Mouse (Mus musculus) limb, embryonic 14.5 days (tissue): ENCODE results near the gene Msantd3. TPM values are rescaled to one million over a fixed set of nuclear protein-coding genes. Genes with fewer than 3 reads are reported as not detected.
A peak's percentile ranks its signal among the peaks of the same experiment; 100 is the strongest.

ENCODE experiments used
- ATAC-seq: fragments of 200-750 bp; cut with Nextera tagmentation; 2 replicates; pipeline ENCODE4 v1.8.0; 2017; ENCODE audit warnings: low read depth, moderate number of reproducible peaks, moderate TSS enrichment; ENCODE audit not compliant: low FRiP score
- DNase-seq: peaks from one replicate; pipeline ENCODE4 v3.0.0-alpha.2; 2015; ENCODE audit warnings: low spot score
- H3K27ac ChIP-seq: fragments of 300-500 bp; sonication (generic); replicated peaks from 2 replicates; pipeline ENCODE4 v1.5.1; 2014; ENCODE audit warnings: low read depth, mild to moderate bottlenecking, low read length, moderate library complexity, mixed read lengths
- H3K27me3 ChIP-seq: fragments of 300-500 bp; sonication (generic); 2 replicates; pipeline ENCODE4 v1.6.1; 2014; ENCODE audit warnings: low read length, mixed read lengths; ENCODE audit not compliant: control insufficient read depth, insufficient read depth
- H3K36me3 ChIP-seq: fragments of 300-500 bp; sonication (generic); 2 replicates; pipeline ENCODE4 v1.6.1; 2014; ENCODE audit warnings: mild to moderate bottlenecking, low read length, moderate library complexity, mixed read lengths; ENCODE audit not compliant: control insufficient read depth, insufficient read depth
- H3K4me1 ChIP-seq: fragments of 300-500 bp; sonication (generic); 2 replicates; pipeline ENCODE4 v1.6.1; 2014; ENCODE audit warnings: antibody characterized with exemption, low read length, mixed read lengths; ENCODE audit not compliant: control insufficient read depth, insufficient read depth
- H3K4me2 ChIP-seq: fragments of 300-500 bp; sonication (generic); replicated peaks from 2 replicates; pipeline ENCODE4 v1.6.1; 2014; ENCODE audit warnings: low read depth, mild to moderate bottlenecking, low read length, moderate library complexity; ENCODE audit not compliant: severe bottlenecking
- H3K4me3 ChIP-seq: fragments of 300-500 bp; sonication (generic); replicated peaks from 2 replicates; pipeline ENCODE4 v1.5.1; 2014; ENCODE audit warnings: low read length
- H3K9ac ChIP-seq: fragments of 300-500 bp; sonication (generic); 2 replicates; pipeline ENCODE4 v1.6.1; 2014; ENCODE audit warnings: mild to moderate bottlenecking, low read depth, low read length, moderate library complexity; ENCODE audit not compliant: severe bottlenecking
- H3K9me3 ChIP-seq: fragments of 300-500 bp; sonication (generic); 2 replicates; pipeline ENCODE4 v1.6.1; 2016; ENCODE audit warnings: low read length; ENCODE audit not compliant: control insufficient read depth
- POLR2A ChIP-seq: fragments of 200-500 bp; IDR thresholded peaks from 2 replicates; pipeline ENCODE4 v1.8.0; 2012; ENCODE audit warnings: inconsistent platforms, mild to moderate bottlenecking, moderate library complexity, borderline replicate concordance; ENCODE audit not compliant: insufficient read depth, insufficient read length; ENCODE audit errors: extremely low read depth
- WGBS: fragments of 180-500 bp; shearing (Covaris S2); extraction: QIAGEN DNeasy Blood & Tissue Kit; methylation state at CpG from one replicate; pipeline ENCODE4 v1.1.7; 2014; 5-methylcytosine and 5-hydroxymethylcytosine counted together
- polyA plus RNA-seq, 2 experiments: library from polyadenylated mRNA; depleted of rRNA in 1 of 2; stranded (reverse) in 1 of 2; unstranded in 1 of 2; fragments of >200 nt; fragmentation: Nextera tagmentation in 1 of 2; extraction: Ambion mirVana in 1 of 2; gene quantifications; 2 replicates each; pipeline versions ENCODE4 v1.2.1 to v1.2.3; 2012 to 2014

Msantd3 gene
- polyA plus RNA-seq, 2 experiments = 25.4 to 35.6 TPM

DNA sequence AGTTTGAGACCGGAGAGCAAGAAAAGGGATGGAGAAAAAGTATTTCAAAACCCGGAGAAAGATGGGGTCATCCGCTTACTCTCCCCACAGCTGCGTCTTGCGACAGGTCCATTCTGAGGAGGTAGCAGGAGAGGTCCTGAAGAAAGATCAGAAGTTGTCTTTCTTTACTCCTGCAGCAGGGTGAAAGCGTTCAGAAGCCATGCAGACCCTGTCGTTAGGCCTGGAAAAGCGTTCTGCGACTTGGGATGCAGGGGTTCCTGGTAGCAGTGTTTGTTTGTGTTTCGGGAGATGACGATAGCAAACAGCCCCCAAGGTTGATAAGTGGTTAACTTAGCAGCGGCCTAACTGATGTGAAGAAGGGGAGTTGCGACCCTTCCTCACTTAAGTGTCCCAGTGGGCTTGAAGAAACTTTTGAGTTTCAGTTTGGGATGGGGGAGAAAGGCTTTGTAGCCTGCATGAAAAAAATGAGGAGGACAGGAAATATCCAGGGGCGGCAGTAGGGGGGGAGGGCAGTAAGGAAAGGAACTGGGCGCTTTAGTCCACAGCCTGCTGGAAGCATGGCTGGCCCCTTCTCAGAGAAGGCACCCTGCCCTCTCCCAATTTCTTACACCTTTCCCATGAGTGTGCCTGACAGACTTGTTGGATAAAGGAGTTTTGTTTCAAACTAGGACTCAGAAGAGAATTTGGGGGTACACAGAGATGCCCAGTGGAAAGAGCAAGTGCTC is 2.0 kb downstream of the Msantd3 start:
- 9% methylated on average over 15 of the region's 15 CpGs for WGBS
- no peak for DNase-seq

GRCm38 (mm10) chr4:48542351-48542750 is 2.6 kb downstream of the Msantd3 start:
- TF ChIP-seq POLR2A = no peak
- H3K9ac ChIP-seq = no peak overlapping the region
- no peaks in the 10 kb centered on the region for H3K9me3 ChIP-seq
- 44% methylated on average over 5 of the region's 5 CpGs for WGBS
- no peaks in the 10 kb centered on the region for H3K27me3 ChIP-seq
- no peak for ATAC-seq
- no peak for DNase-seq
- no peak overlapping the region for H3K4me2 ChIP-seq
- peaks cover 9% of the 10 kb centered on the region for H3K4me1 ChIP-seq
- H3K27ac ChIP-seq = no peak overlapping the region
- no peak overlapping the region for H3K4me3 ChIP-seq
- no peaks in the 10 kb centered on the region for H3K36me3 ChIP-seq

More for the DNA sequence above, 2.0 kb downstream of the Msantd3 start:
- Histone ChIP-seq H3K4me2 (peak overlapping the region; percentile 79), H3K27me3 (no peaks in the 10 kb centered on the region), H3K4me3 (peak overlapping the region; percentile 74), H3K27ac (0 out of 2 replicates have a peak overlapping the region, but pooled peaks have one; percentile 43), H3K36me3 (no peaks in the 10 kb centered on the region), H3K9me3 (no peaks in the 10 kb centered on the region), H3K9ac (peak overlapping the region; percentile 97), H3K4me1 (peaks cover 9% of the 10 kb centered on the region)
- ATAC-seq = no peak
- TF ChIP-seq POLR2A = no peak

- no peaks in the 10 kb centered on the region for H3K27me3 ChIP-seq
- no peak for DNase-seq
Observed at GRCm38 (mm10) chr4:48543071-48543865, 3.5 kb downstream of the Msantd3 start.

DNA sequence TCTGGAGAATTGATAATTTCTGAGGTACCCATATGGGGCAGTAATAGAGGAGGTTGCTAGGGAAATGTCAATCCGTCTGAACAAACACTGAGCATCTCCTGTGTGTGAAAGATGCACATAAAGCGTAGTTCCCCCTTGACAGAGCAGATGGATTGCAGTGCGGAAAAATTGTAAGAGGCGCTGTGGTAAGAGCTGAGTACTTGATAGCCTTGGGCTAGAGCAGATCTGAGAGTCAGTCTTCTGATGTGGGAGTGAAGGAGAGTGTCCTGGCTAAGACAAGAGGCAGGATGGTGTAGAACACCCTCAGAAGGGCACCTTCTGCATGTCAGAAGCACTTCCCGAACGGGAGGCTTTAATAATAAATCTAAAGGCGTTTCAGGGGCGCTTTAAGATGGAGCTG is 4.4 kb downstream of the Msantd3 start:
- 69% methylated on average over 8 of the region's 8 CpGs for WGBS

More at GRCm38 (mm10) chr4:48543071-48543865, 3.5 kb downstream of the Msantd3 start:
- ATAC-seq = no peak
- Histone ChIP-seq H3K9ac (no peak overlapping the region), H3K4me1 (peaks cover 17% of the 10 kb centered on the region), H3K4me2 (no peak overlapping the region), H3K36me3 (no peaks in the 10 kb centered on the region), H3K27ac (no peak overlapping the region), H3K4me3 (no peak overlapping the region), H3K9me3 (no peaks in the 10 kb centered on the region)
- WGBS = 70% methylated on average over 6 of the region's 6 CpGs
- no peak for TF ChIP-seq POLR2A

DNA sequence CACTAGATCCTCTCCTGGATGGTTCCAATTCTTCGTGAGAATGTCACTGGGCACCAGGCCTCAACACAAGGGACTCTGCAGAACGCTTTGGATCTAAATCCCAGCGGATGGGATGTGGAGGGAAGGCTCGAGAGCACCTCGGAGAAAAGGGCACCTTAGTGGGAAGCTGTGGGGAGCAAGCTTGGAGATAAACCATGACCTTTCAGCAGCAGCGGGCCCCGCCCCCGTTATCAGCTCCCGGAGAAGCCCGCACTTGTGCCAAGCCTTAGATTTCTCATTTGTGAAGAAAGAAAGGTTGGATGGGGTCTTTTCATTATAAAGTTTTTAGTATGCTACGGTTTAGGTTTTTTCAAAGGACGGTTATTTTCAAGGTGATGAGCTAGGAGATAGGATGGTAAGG is 6.2 kb downstream of the Msantd3 start:
- 68% methylated on average over 12 of the region's 12 CpGs for WGBS
- no peak for TF ChIP-seq POLR2A
- no peak for ATAC-seq
- no peaks in the 10 kb centered on the region for H3K9me3 ChIP-seq
- no peak overlapping the region for H3K27ac ChIP-seq
- DNase-seq = no peak
- peaks cover 27% of the 10 kb centered on the region for H3K4me1 ChIP-seq
- H3K9ac ChIP-seq = no peak overlapping the region
- H3K36me3 ChIP-seq = no peaks in the 10 kb centered on the region
- no peaks in the 10 kb centered on the region for H3K27me3 ChIP-seq
- no peak overlapping the region for H3K4me2 ChIP-seq
- H3K4me3 ChIP-seq = no peak overlapping the region

More for the DNA sequence above, 4.4 kb downstream of the Msantd3 start:
- no peak overlapping the region for H3K27ac ChIP-seq
- H3K4me2 ChIP-seq = no peak overlapping the region
- TF ChIP-seq POLR2A = no peak
- ATAC-seq (no peak), DNase-seq (no peak)
- H3K4me1 ChIP-seq = peaks cover 26% of the 10 kb centered on the region
- H3K4me3 ChIP-seq = no peak overlapping the region
- no peak overlapping the region for H3K9ac ChIP-seq
- no peaks in the 10 kb centered on the region for H3K36me3 ChIP-seq
- H3K9me3 ChIP-seq = no peaks in the 10 kb centered on the region
- no peaks in the 10 kb centered on the region for H3K27me3 ChIP-seq
